Mouse (Mus musculus): ENCODE results near the gene Krtap28-10. TPM values are rescaled to one million over a fixed set of nuclear protein-coding genes. Genes with fewer than 3 reads are reported as not detected.

Krtap28-10 gene
- polyA plus RNA-seq (2012; rRNA removed) = not detected in 2 replicates

DNA sequence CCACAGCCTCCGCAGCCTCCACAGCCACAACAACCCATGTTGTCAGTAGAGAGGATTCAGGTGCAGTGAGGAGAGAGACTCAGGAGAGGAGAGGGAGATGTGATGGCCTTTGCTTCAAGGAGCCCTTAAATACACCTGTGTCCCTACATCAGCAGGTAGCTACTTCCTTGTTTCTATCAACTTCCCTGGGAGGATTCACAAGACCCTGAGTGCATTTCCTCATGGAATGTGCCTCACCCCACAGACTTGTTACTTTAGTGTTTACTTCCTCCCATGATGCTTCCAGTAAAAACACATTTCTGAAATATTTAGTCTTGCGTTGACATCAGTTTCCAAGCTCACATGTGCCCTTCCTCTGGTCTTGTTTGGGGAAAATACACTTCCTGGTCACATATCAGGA, at the start of gene Krtap28-10:
Krtap28-10 (minus strand) TSS at position 101 of the 400 bp plus-strand sequence.
- no peak for TF ChIP-seq POLR2A (IDR thresholded peaks at IDR 0.05; ENCODE audit: low read depth, low read length)
- TF ChIP-seq CTCF (IDR thresholded peaks at IDR 0.05; ENCODE audit: extremely low read depth, insufficient read length, insufficient replicate concordance, low read depth, low read length) = no peak
- 90% methylated on average over 2 of the region's 2 CpGs for WGBS
- no peak within 1 kb of the TSS for H3K4me3 ChIP-seq (ENCODE audit: low read depth, low read length)
- H3K4me1 ChIP-seq (ENCODE audit: control insufficient read depth, insufficient read depth, insufficient read length, low read length) = peaks cover 5% of the 10 kb centered on the region; the same call in 1 of the 2 replicates
- H3K36me3 ChIP-seq (ENCODE audit: control insufficient read depth, insufficient read depth, low read length) = no peaks in the 10 kb centered on the region
- no peak within 1 kb of the TSS for H3K27ac ChIP-seq (ENCODE audit: insufficient read depth, low read depth, low read length)
- no peaks in the 10 kb centered on the region; the same call in 1 of the 2 replicates for H3K27me3 ChIP-seq (ENCODE audit: control insufficient read depth, insufficient read depth, low read length)

GRCm38 (mm10) chr1:83091268-83091667, 49.0 kb upstream of the Krtap28-10 start:
- no peak overlapping the region for H3K4me3 ChIP-seq (ENCODE audit: low read depth, low read length)
- TF ChIP-seq CTCF (IDR thresholded peaks at IDR 0.05; ENCODE audit: extremely low read depth, insufficient read length, insufficient replicate concordance, low read depth, low read length) (no peak), POLR2A (IDR thresholded peaks at IDR 0.05; ENCODE audit: low read depth, low read length) (no peak)
- H3K27me3 ChIP-seq (ENCODE audit: control insufficient read depth, insufficient read depth, low read length) = no peaks in the 10 kb centered on the region; the same call in 1 of the 2 replicates
- H3K36me3 ChIP-seq (ENCODE audit: control insufficient read depth, insufficient read depth, low read length) = no peaks in the 10 kb centered on the region
- 77% methylated on average over 3 of the region's 3 CpGs for WGBS
- H3K27ac ChIP-seq (ENCODE audit: insufficient read depth, low read depth, low read length) = no peak overlapping the region
- H3K4me1 ChIP-seq (ENCODE audit: control insufficient read depth, insufficient read depth, insufficient read length, low read length) = peaks cover 3% of the 10 kb centered on the region; the same call in 1 of the 2 replicates

GRCm38 (mm10) chr1:83084790-83085189, 42.5 kb upstream of the Krtap28-10 start:
- no peak for TF ChIP-seq POLR2A (IDR thresholded peaks at IDR 0.05; ENCODE audit: low read depth, low read length)
- Histone ChIP-seq H3K36me3 (ENCODE audit: control insufficient read depth, insufficient read depth, low read length) (no peaks in the 10 kb centered on the region), H3K27ac (ENCODE audit: insufficient read depth, low read depth, low read length) (no peak overlapping the region), H3K4me3 (ENCODE audit: low read depth, low read length) (no peak overlapping the region), H3K4me1 (ENCODE audit: control insufficient read depth, insufficient read depth, insufficient read length, low read length) (no peaks in the 10 kb centered on the region), H3K27me3 (ENCODE audit: control insufficient read depth, insufficient read depth, low read length) (no peaks in the 10 kb centered on the region)
- WGBS = 49% methylated on average over 2 of the region's 2 CpGs

DNA sequence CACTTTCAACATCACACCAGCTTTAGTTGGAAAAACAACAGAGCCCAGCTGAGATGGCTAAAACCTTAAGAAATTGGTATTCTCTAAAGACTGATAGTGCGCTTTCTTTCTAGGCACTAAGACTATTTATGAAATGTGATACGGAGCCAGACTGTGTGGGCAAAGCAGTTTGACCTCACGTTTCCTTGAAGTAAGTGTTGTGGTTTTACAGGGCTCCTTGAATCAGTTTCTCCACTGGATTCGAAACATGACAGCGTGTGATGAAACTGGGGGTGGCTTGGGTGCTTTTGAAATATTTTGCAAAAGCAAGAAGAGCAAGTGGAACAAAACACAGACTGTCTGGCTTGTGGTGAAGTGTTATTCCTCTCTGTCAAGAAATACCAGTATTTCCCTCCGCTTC, 34.7 kb upstream of the Krtap28-10 start:
- no peak for TF ChIP-seq CTCF (IDR thresholded peaks at IDR 0.05; ENCODE audit: extremely low read depth, insufficient read length, insufficient replicate concordance, low read depth, low read length)
- no peak for TF ChIP-seq POLR2A (IDR thresholded peaks at IDR 0.05; ENCODE audit: low read depth, low read length)
- no peak overlapping the region for H3K27ac ChIP-seq (ENCODE audit: insufficient read depth, low read depth, low read length)
- 83% methylated on average over 6 of the region's 6 CpGs for WGBS
- no peaks in the 10 kb centered on the region for H3K4me1 ChIP-seq (ENCODE audit: control insufficient read depth, insufficient read depth, insufficient read length, low read length)
- no peak overlapping the region for H3K4me3 ChIP-seq (ENCODE audit: low read depth, low read length)
- no peaks in the 10 kb centered on the region for H3K36me3 ChIP-seq (ENCODE audit: control insufficient read depth, insufficient read depth, low read length)
- H3K27me3 ChIP-seq (ENCODE audit: control insufficient read depth, insufficient read depth, low read length) = 0 out of 2 replicates have a peak, but pooled peaks cover 5% of the 10 kb centered on the region

- no peaks in the 10 kb centered on the region for H3K36me3 ChIP-seq (ENCODE audit: control insufficient read depth, insufficient read depth, low read length)
- H3K27me3 ChIP-seq (ENCODE audit: control insufficient read depth, insufficient read depth, low read length) = 0 out of 2 replicates have a peak, but pooled peaks cover 5% of the 10 kb centered on the region
- WGBS = 64% methylated on average over 11 of the region's 11 CpGs
- no peaks in the 10 kb centered on the region for H3K4me1 ChIP-seq (ENCODE audit: control insufficient read depth, insufficient read depth, insufficient read length, low read length)
- TF ChIP-seq CTCF (IDR thresholded peaks at IDR 0.05; ENCODE audit: extremely low read depth, insufficient read length, insufficient replicate concordance, low read depth, low read length) (peak; percentile 27; the same call in 1 of the 2 replicates), POLR2A (IDR thresholded peaks at IDR 0.05; ENCODE audit: low read depth, low read length) (no peak)
- no peak overlapping the region for H3K27ac ChIP-seq (ENCODE audit: insufficient read depth, low read depth, low read length)
- H3K4me3 ChIP-seq (ENCODE audit: low read depth, low read length) = no peak overlapping the region
Measured at GRCm38 (mm10) chr1:83076190-83076917, 34.1 kb upstream of the Krtap28-10 start.

DNA sequence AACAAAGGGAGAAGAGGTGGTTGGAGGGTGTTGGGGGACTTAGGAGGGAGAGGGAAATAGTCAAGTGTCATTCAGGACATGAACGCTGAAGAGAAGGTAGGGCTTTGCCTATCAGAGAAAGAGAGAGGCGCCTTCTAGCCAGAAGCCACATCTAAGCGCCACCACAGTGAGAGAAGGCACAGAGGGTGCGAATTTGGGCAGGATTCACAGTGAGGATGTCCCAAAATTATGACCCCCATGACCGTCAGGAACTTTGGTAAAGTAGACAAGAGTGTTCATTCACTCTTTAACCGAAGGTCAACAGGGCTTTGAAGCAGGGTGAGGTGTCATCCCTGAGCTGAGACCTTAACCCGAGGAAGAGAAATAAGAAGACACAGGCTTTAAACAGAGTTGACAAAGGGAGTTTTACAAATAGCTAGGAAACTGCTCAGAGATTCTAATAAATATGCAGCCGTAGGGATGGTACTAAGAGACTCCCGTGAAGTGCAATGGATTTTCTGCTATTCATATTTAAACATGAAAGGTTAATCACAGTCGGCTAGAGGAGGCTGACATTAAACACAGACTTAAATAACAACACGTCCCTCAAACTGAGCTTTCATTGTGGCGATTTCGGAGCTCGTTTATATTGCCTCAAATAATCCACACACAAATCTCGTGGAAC, 33.4 kb upstream of the Krtap28-10 start:
- no peak overlapping the region for H3K4me3 ChIP-seq (ENCODE audit: low read depth, low read length)
- no peak for TF ChIP-seq POLR2A (IDR thresholded peaks at IDR 0.05; ENCODE audit: low read depth, low read length)
- TF ChIP-seq CTCF (IDR thresholded peaks at IDR 0.05; ENCODE audit: extremely low read depth, insufficient read length, insufficient replicate concordance, low read depth, low read length) = no peak
- H3K27me3 ChIP-seq (ENCODE audit: control insufficient read depth, insufficient read depth, low read length) = 0 out of 2 replicates have a peak, but pooled peaks cover 5% of the 10 kb centered on the region
- 51% methylated on average over 15 of the region's 15 CpGs for WGBS
- no peaks in the 10 kb centered on the region for H3K4me1 ChIP-seq (ENCODE audit: control insufficient read depth, insufficient read depth, insufficient read length, low read length)
- no peaks in the 10 kb centered on the region for H3K36me3 ChIP-seq (ENCODE audit: control insufficient read depth, insufficient read depth, low read length)
- no peak overlapping the region for H3K27ac ChIP-seq (ENCODE audit: insufficient read depth, low read depth, low read length)

DNA sequence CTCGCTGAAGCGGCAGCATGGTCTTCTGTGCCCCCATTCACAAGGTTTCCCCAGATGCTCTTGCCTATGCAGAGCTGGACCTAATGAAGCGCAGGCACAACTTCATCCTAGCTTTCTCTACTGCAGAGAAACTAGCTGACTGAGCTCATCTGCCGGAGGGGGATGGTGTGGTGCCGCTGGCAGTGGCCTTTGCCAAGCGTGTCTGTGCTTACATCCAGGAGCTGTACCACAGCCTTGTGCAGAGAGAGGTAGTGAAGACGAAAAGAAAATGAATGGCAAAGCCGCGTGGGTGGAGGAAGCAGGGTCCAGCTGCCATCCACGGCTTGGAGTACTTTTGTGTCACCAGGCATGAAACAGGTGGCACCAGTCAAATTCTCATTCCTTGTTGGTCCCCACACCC, 24.9 kb upstream of the Krtap28-10 start:
- WGBS = 90% methylated on average over 10 of the region's 10 CpGs
- H3K27ac ChIP-seq (ENCODE audit: insufficient read depth, low read depth, low read length) = no peak overlapping the region
- no peak for TF ChIP-seq POLR2A (IDR thresholded peaks at IDR 0.05; ENCODE audit: low read depth, low read length)
- TF ChIP-seq CTCF (IDR thresholded peaks at IDR 0.05; ENCODE audit: extremely low read depth, insufficient read length, insufficient replicate concordance, low read depth, low read length) = no peak

More for the DNA sequence above, 24.9 kb upstream of the Krtap28-10 start:
- H3K4me3 ChIP-seq (ENCODE audit: low read depth, low read length) = no peak overlapping the region
- 0 out of 2 replicates have a peak, but pooled peaks cover 4% of the 10 kb centered on the region for H3K27me3 ChIP-seq (ENCODE audit: control insufficient read depth, insufficient read depth, low read length)
- no peaks in the 10 kb centered on the region for H3K4me1 ChIP-seq (ENCODE audit: control insufficient read depth, insufficient read depth, insufficient read length, low read length)
- H3K36me3 ChIP-seq (ENCODE audit: control insufficient read depth, insufficient read depth, low read length) = no peaks in the 10 kb centered on the region
